Mouse (Mus musculus) bone marrow, adult 2 months (tissue): ENCODE results near the gene Rgl1.

Source experiments
- CTCF ChIP-seq: fragments of 200-500 bp; IDR thresholded peaks from 2 replicates; pipeline ENCODE4 v1.5.1; 2011; ENCODE audit warnings: low read length, control low read depth; ENCODE audit not compliant: control insufficient read depth, insufficient read depth
- POLR2A ChIP-seq: fragments of 200-500 bp; IDR thresholded peaks from 2 replicates; pipeline ENCODE4 v1.6.1; 2011; ENCODE audit warnings: low read depth, mild to moderate bottlenecking, control low read depth, low read length, borderline replicate concordance; ENCODE audit not compliant: control insufficient read depth

- TF ChIP-seq POLR2A (peak; percentile 52; the same call in 1 of the 2 replicates), CTCF (no peak)
These were observed 174.2 kb downstream of the Rgl1 start for GRCm38 (mm10) chr1:152591746-152592498.
